Comparison of ENCODE assay signal across 8 mouse cellular contexts in the genomic region with DNA sequence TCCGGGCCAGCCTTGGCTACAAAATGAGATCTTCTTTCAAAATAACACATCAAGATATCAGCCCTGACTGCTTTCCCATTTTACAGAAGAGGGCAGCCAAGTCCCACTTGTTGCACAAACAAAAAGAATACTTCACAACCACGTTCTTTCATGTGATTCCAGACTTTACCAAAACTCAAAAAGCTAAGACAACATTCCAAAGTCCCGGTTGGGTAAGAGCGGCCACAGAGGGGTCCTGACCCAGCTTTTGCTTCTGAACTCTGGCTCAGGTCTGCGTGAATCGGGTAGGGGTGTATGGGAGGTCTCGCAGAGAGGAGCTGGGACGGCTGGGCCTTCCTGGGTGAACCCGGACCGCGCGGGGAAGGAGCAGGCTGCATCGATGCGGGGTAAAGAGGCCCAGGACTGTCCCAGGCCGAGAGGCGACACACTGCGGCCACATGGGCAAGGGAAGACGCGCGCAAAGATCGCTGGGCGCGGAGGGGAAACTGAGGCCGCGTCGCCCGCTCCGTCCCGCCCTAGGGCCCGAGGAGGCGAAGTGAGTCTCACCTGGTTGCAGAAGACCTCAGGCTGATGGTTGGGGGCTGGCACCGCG. TPM values are rescaled to one million over a fixed set of nuclear protein-coding genes. Genes with fewer than 3 reads are reported as not detected.
DNase-seq lines count a peak whose midpoint lies in the region; ATAC-seq and TF ChIP-seq lines count a peak whose summit lies in the region.

No protein-coding gene starts in this region.

- 8% methylated on average over 33 of the region's 33 CpGs for WGBS in heart, adult 2 months
- 5% methylated on average over 33 of the region's 33 CpGs for WGBS in forebrain, postnatal 0 days
- 4% methylated on average over 33 of the region's 33 CpGs for WGBS in limb, embryonic 15.5 days
- 4% methylated on average over 33 of the region's 33 CpGs for WGBS in neural tube, embryonic 15.5 days

- H3K4me2 ChIP-seq in forebrain, postnatal 0 days (ENCODE audit: low read depth), result peak overlapping the region; percentile 99
- peak overlapping the region; percentile 95 for H3K4me2 ChIP-seq in limb, embryonic 15.5 days
- H3K4me2 ChIP-seq in neural tube, embryonic 15.5 days, result peak overlapping the region; percentile 99

- no peaks in the 10 kb centered on the region for H3K36me3 ChIP-seq in heart, adult 2 months (ENCODE audit: control insufficient read depth, insufficient read depth, low read length)
- H3K36me3 ChIP-seq in G1E (replicated peaks), result no peaks in the 10 kb centered on the region
- no peaks in the 10 kb centered on the region for H3K36me3 ChIP-seq in forebrain, postnatal 0 days (ENCODE audit: insufficient read depth)
- H3K36me3 ChIP-seq in limb, embryonic 15.5 days, result no peaks in the 10 kb centered on the region
- no peaks in the 10 kb centered on the region for H3K36me3 ChIP-seq in neural tube, embryonic 15.5 days

- DNase-seq in heart, adult 2 months, result no peak
- DNase-seq in heart, adult 18-20 months, result no peak
- no peak for DNase-seq in G1E (ENCODE audit: low spot score)
- peak; percentile 16 for DNase-seq in forebrain, postnatal 0 days
- no peak for DNase-seq in gastrocnemius, postnatal 25 days

- peak overlapping the region; percentile 93 for H3K9ac ChIP-seq in heart, adult 2 months (ENCODE audit: low read depth, low read length)
- peak overlapping the region; percentile 63 for H3K9ac ChIP-seq in forebrain, postnatal 0 days
- peak overlapping the region; percentile 75 for H3K9ac ChIP-seq in limb, embryonic 15.5 days
- peak overlapping the region; percentile 79 for H3K9ac ChIP-seq in neural tube, embryonic 15.5 days (replicated peaks)

- intact Hi-C loops in heart, adult 2 months (cut with DNase I), result no loop called here

- H3K4me1 ChIP-seq in heart, adult 2 months (ENCODE audit: control insufficient read depth, insufficient read depth, low read length), result peaks cover 29% of the 10 kb centered on the region
- H3K4me1 ChIP-seq in G1E (ENCODE audit: insufficient read depth, low read depth, low read length), result peaks cover 47% of the 10 kb centered on the region
- no peaks in the 10 kb centered on the region for H3K4me1 ChIP-seq in forebrain, postnatal 0 days (ENCODE audit: insufficient read depth)
- peaks cover 26% of the 10 kb centered on the region for H3K4me1 ChIP-seq in limb, embryonic 15.5 days
- peaks cover 38% of the 10 kb centered on the region for H3K4me1 ChIP-seq in neural tube, embryonic 15.5 days

- H3K4me3 ChIP-seq in heart, adult 2 months, result peak overlapping the region; percentile 74
- H3K4me3 ChIP-seq in G1E (ENCODE audit: low read depth, low read length), result peak overlapping the region; percentile 72
- H3K4me3 ChIP-seq in forebrain, postnatal 0 days (ENCODE audit: low read depth, low read length), result peak overlapping the region; percentile 57
- H3K4me3 ChIP-seq in limb, embryonic 15.5 days, result peak overlapping the region; percentile 78
- H3K4me3 ChIP-seq in neural tube, embryonic 15.5 days (replicated peaks), result peak overlapping the region; percentile 72

- H3K9me3 ChIP-seq in G1E (replicated peaks), result no peaks in the 10 kb centered on the region
- H3K9me3 ChIP-seq in forebrain, postnatal 0 days (ENCODE audit: low read length), result no peaks in the 10 kb centered on the region
- H3K9me3 ChIP-seq in limb, embryonic 15.5 days, result no peaks in the 10 kb centered on the region
- H3K9me3 ChIP-seq in neural tube, embryonic 15.5 days (replicated peaks), result no peaks in the 10 kb centered on the region

- TF ChIP-seq CTCF in heart, adult 2 months (IDR thresholded peaks at IDR 0.05), result no peak
- no peak for TF ChIP-seq CTCF in G1E (IDR thresholded peaks at IDR 0.05; ENCODE audit: low read depth, low read length)
- no peak for TF ChIP-seq CTCF in forebrain, postnatal 0 days (IDR thresholded peaks at IDR 0.05; ENCODE audit: low read depth)

- TF ChIP-seq EP300 in heart, adult 2 months (IDR thresholded peaks at IDR 0.05; ENCODE audit: insufficient read depth, low read depth, low read length), result no peak

- H3K27ac ChIP-seq in heart, adult 2 months, result peak overlapping the region; percentile 91
- H3K27ac ChIP-seq in forebrain, postnatal 0 days (ENCODE audit: low read depth, low read length), result peak overlapping the region; percentile 77
- peak overlapping the region; percentile 90 for H3K27ac ChIP-seq in limb, embryonic 15.5 days
- peak overlapping the region; percentile 84 for H3K27ac ChIP-seq in neural tube, embryonic 15.5 days (replicated peaks)

- no peak for ATAC-seq in G1E (ENCODE audit: extremely low read depth, insufficient number of reproducible peaks, low FRiP score, poor library complexity, severe bottlenecking)
- ATAC-seq in forebrain, postnatal 0 days, result no peak
- ATAC-seq in limb, embryonic 15.5 days (ENCODE audit: insufficient number of reproducible peaks, low FRiP score, low TSS enrichment, low read depth), result peak; percentile 16; the same call in 1 of the 2 replicates
- ATAC-seq in neural tube, embryonic 15.5 days (ENCODE audit: low FRiP score), result peak; percentile 32; the same call in 1 of the 2 replicates
- ATAC-seq in megakaryocyte progenitor cell, adult 5-6 weeks (replicated peaks; ENCODE audit: poor library complexity), result no peak

- H3K79me2 ChIP-seq in heart, adult 2 months (replicated peaks; ENCODE audit: control insufficient read depth, insufficient read depth, low read length), result peaks cover 3% of the 10 kb centered on the region

- no peak for TF ChIP-seq POLR2A in heart, adult 2 months (IDR thresholded peaks at IDR 0.05; ENCODE audit: insufficient read depth, low read depth, low read length)

- no peaks in the 10 kb centered on the region for H3K27me3 ChIP-seq in heart, adult 2 months (ENCODE audit: control insufficient read depth, insufficient read depth, low read length)
- H3K27me3 ChIP-seq in G1E (ENCODE audit: insufficient read depth, low read length), result peaks cover 39% of the 10 kb centered on the region
- no peaks in the 10 kb centered on the region for H3K27me3 ChIP-seq in forebrain, postnatal 0 days (ENCODE audit: insufficient read depth, low read length)
- no peaks in the 10 kb centered on the region for H3K27me3 ChIP-seq in limb, embryonic 15.5 days
- H3K27me3 ChIP-seq in neural tube, embryonic 15.5 days (replicated peaks), result 0 out of 2 replicates have a peak, but pooled peaks cover 2% of the 10 kb centered on the region

RNA-seq across cellular contexts. Expression of a gene that starts 0.7 kb away (rescaled TPM):
- total RNA-seq in heart, adult 2 months (2021), result 100 to 1,000 TPM; 339 to 371 TPM
- 433 and 501 TPM in 2 replicates for polyA plus RNA-seq in heart, adult 2 months (2012; rRNA removed)
- total RNA-seq in heart, adult 18-20 months (2021), result 100 to 1,000 TPM; 347 to 417 TPM
- total RNA-seq in G1E (2014; fragmentation: Nextera tagmentation) (38.7 and 45.7 TPM in 2 replicates), G1E (2017) (82.9 and 117 TPM in 2 replicates)
- 122 and 123 TPM in 2 replicates for polyA plus RNA-seq in G1E (2012)
- 68.1 and 77.2 TPM in 2 replicates for total RNA-seq in forebrain, postnatal 0 days (2014; rRNA removed)
- 89.0 and 115 TPM in 2 replicates for polyA plus RNA-seq in forebrain, postnatal 0 days (2015; fragmentation: Nextera tagmentation; extraction: Ambion mirVana)
- 249 and 251 TPM in 2 replicates for polyA plus RNA-seq in limb, embryonic 15.5 days (2015; fragmentation: Nextera tagmentation; extraction: Ambion mirVana)
- polyA plus RNA-seq in neural tube, embryonic 15.5 days (2015; fragmentation: Nextera tagmentation; extraction: Ambion mirVana), result 131 and 148 TPM in 2 replicates
- total RNA-seq in megakaryocyte progenitor cell, adult 5-6 weeks (2015), result 96.3 and 108 TPM in 2 replicates
- total RNA-seq in megakaryocyte progenitor cell, adult 5-6 weeks (2017), result 388 and 445 TPM in 2 replicates
- total RNA-seq in gastrocnemius, postnatal 25 days (2021), result 100 to 1,000 TPM; 154 to 157 TPM

RNA-seq across cellular contexts. Expression of a gene that starts 25.8 kb away (rescaled TPM):
- total RNA-seq in heart, adult 2 months (2021), result 10 to 100 TPM; 68.2 to 80.2 TPM
- 85.7 and 125 TPM in 2 replicates for polyA plus RNA-seq in heart, adult 2 months (2012; rRNA removed)
- 10 to 100 TPM; 89.0 to 93.2 TPM for total RNA-seq in heart, adult 18-20 months (2021)
- total RNA-seq in G1E (2014; fragmentation: Nextera tagmentation), result 4.9 and 5.5 TPM in 2 replicates
- total RNA-seq in G1E (2017), result 2.7 and 4.3 TPM in 2 replicates
- 1.1 and 1.2 TPM in 2 replicates for polyA plus RNA-seq in G1E (2012)
- total RNA-seq in forebrain, postnatal 0 days (2014; rRNA removed), result 1.4 and 2.1 TPM in 2 replicates
- polyA plus RNA-seq in forebrain, postnatal 0 days (2015; fragmentation: Nextera tagmentation; extraction: Ambion mirVana), result 0.96 and 1.2 TPM in 2 replicates
- polyA plus RNA-seq in limb, embryonic 15.5 days (2015; fragmentation: Nextera tagmentation; extraction: Ambion mirVana), result 1.8 and 3.1 TPM in 2 replicates
- polyA plus RNA-seq in neural tube, embryonic 15.5 days (2015; fragmentation: Nextera tagmentation; extraction: Ambion mirVana), result 1.7 and 1.8 TPM in 2 replicates
- 4.1 and 4.5 TPM in 2 replicates for total RNA-seq in megakaryocyte progenitor cell, adult 5-6 weeks (2015)
- total RNA-seq in megakaryocyte progenitor cell, adult 5-6 weeks (2017), result 1.5 and 4.2 TPM in 2 replicates
- 10 to 100 TPM; 22.2 to 22.3 TPM for total RNA-seq in gastrocnemius, postnatal 25 days (2021)

RNA-seq across cellular contexts. Expression of a gene that starts 47.2 kb away (rescaled TPM):
- total RNA-seq in heart, adult 2 months (2021), result 10 to 100 TPM; 79.8 to 84.2 TPM
- polyA plus RNA-seq in heart, adult 2 months (2012; rRNA removed), result 33.0 and 67.7 TPM in 2 replicates
- total RNA-seq in heart, adult 18-20 months (2021), result 10 to 100 TPM; 81.6 to 84.8 TPM
- 67.3 and 84.6 TPM in 2 replicates for total RNA-seq in G1E (2014; fragmentation: Nextera tagmentation)
- 86.8 and 102 TPM in 2 replicates for total RNA-seq in G1E (2017)
- polyA plus RNA-seq in G1E (2012), result 51.6 and 66.6 TPM in 2 replicates
- 83.1 and 99.3 TPM in 2 replicates for total RNA-seq in forebrain, postnatal 0 days (2014; rRNA removed)
- 47.5 and 50.1 TPM in 2 replicates for polyA plus RNA-seq in forebrain, postnatal 0 days (2015; fragmentation: Nextera tagmentation; extraction: Ambion mirVana)
- polyA plus RNA-seq in limb, embryonic 15.5 days (2015; fragmentation: Nextera tagmentation; extraction: Ambion mirVana), result 47.9 and 56.1 TPM in 2 replicates
- 65.4 and 65.5 TPM in 2 replicates for polyA plus RNA-seq in neural tube, embryonic 15.5 days (2015; fragmentation: Nextera tagmentation; extraction: Ambion mirVana)
- 102 TPM in 2 replicates for total RNA-seq in megakaryocyte progenitor cell, adult 5-6 weeks (2015)
- total RNA-seq in megakaryocyte progenitor cell, adult 5-6 weeks (2017), result 115 and 127 TPM in 2 replicates
- total RNA-seq in gastrocnemius, postnatal 25 days (2021), result 10 to 100 TPM; 76.7 to 79.9 TPM

RNA-seq across cellular contexts. Expression of a gene that starts 47.6 kb away (rescaled TPM):
- total RNA-seq in heart, adult 2 months (2021), result 1 to 10 TPM; 1.0 to 2.5 TPM
- polyA plus RNA-seq in heart, adult 2 months (2012; rRNA removed), result 3.4 and 3.9 TPM in 2 replicates
- total RNA-seq in heart, adult 18-20 months (2021), result 1 to 10 TPM; 1.3 to 2.0 TPM
- 4.4 and 5.1 TPM in 2 replicates for total RNA-seq in G1E (2014; fragmentation: Nextera tagmentation)
- 3.0 and 3.5 TPM in 2 replicates for total RNA-seq in G1E (2017)
- 0.17 and 0.18 TPM in 2 replicates for polyA plus RNA-seq in G1E (2012)
- total RNA-seq in forebrain, postnatal 0 days (2014; rRNA removed), result 16.2 and 20.1 TPM in 2 replicates
- polyA plus RNA-seq in forebrain, postnatal 0 days (2015; fragmentation: Nextera tagmentation; extraction: Ambion mirVana), result 0.55 and 1.3 TPM in 2 replicates
- polyA plus RNA-seq in limb, embryonic 15.5 days (2015; fragmentation: Nextera tagmentation; extraction: Ambion mirVana), result 1.5 TPM in 2 replicates
- polyA plus RNA-seq in neural tube, embryonic 15.5 days (2015; fragmentation: Nextera tagmentation; extraction: Ambion mirVana), result 3.7 and 4.6 TPM in 2 replicates
- total RNA-seq in megakaryocyte progenitor cell, adult 5-6 weeks (2015), result 1.5 and 2.0 TPM in 2 replicates
- 1.2 and 2.3 TPM in 2 replicates for total RNA-seq in megakaryocyte progenitor cell, adult 5-6 weeks (2017)
- total RNA-seq in gastrocnemius, postnatal 25 days (2021), result 1 to 10 TPM; 1.9 to 2.0 TPM

RNA-seq across cellular contexts. Expression of a gene that starts 47.6 kb away (rescaled TPM):
- under 1 TPM in 1 of 2 experiments, not detected in 1; 0.63 TPM for total RNA-seq in heart, adult 2 months (2021)
- polyA plus RNA-seq in heart, adult 2 months (2012; rRNA removed), result 0.16 and 0.79 TPM in 2 replicates
- not detected for total RNA-seq in heart, adult 18-20 months (2021)
- total RNA-seq in G1E (2014; fragmentation: Nextera tagmentation) (not detected in 2 replicates), G1E (2017) (0.17 TPM in 1 of 2 replicates, not detected in the other)
- polyA plus RNA-seq in G1E (2012), result not detected in 2 replicates
- total RNA-seq in forebrain, postnatal 0 days (2014; rRNA removed), result 0.24 and 0.31 TPM in 2 replicates
- polyA plus RNA-seq in forebrain, postnatal 0 days (2015; fragmentation: Nextera tagmentation; extraction: Ambion mirVana), result 0.43 TPM in 1 of 2 replicates, not detected in the other
- not detected in 2 replicates for polyA plus RNA-seq in limb, embryonic 15.5 days (2015; fragmentation: Nextera tagmentation; extraction: Ambion mirVana)
- polyA plus RNA-seq in neural tube, embryonic 15.5 days (2015; fragmentation: Nextera tagmentation; extraction: Ambion mirVana), result not detected in 2 replicates
- not detected in 2 replicates for total RNA-seq in megakaryocyte progenitor cell, adult 5-6 weeks (2015)
- total RNA-seq in megakaryocyte progenitor cell, adult 5-6 weeks (2017), result 0.08 TPM in 1 of 2 replicates, not detected in the other
- total RNA-seq in gastrocnemius, postnatal 25 days (2021), result not detected

Comparison
In these comparisons a context has a peak if more than half of its experiments do, and no peak if none do; other contexts are left out.
1. ATAC-seq: peak in limb, embryonic 15.5 days (single experiment) and neural tube, embryonic 15.5 days (single experiment); none in G1E (single experiment), forebrain, postnatal 0 days (single experiment) and megakaryocyte progenitor cell, adult 5-6 weeks (single experiment).
2. Peak in every context shown above with its lines, with median percentiles within 50 percentile points of each other: H3K27ac ChIP-seq, H3K4me3 ChIP-seq, H3K9ac ChIP-seq and H3K4me2 ChIP-seq.